Mouse (Mus musculus) 416B (cell line): ENCODE measurements at regions not wholly inside any gene's neighbourhood (a gene's known extent, or its start where the extent isn't known, plus 50 kb on each side); places are given as distances from the start of the nearest gene placed in this dataset.

Experiments used
- DNase-seq: peaks from one replicate; pipeline ENCODE4 v3.0.0; 2011; ENCODE audit warnings: low read depth

DNA sequence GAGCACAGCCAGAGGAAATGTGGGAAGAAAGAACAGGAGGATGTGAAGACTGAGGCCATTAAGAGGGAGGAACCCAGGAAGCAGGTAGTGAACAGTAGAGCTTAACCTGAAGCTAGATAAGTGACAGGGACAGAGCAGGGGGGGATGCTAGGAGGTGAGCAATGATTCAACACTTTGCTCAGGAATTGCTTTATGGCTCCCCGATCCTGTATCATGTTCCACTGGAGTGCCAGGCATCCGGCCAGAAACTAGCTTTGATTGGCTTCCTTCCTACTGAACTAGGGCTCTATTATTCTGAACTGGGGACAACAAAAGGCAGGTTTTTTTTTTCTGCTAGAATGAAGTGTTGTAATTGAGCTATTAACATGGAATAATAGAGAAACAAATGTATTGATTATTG, 493.1 kb upstream of the Fat3 start:
- no peak for DNase-seq

DNA sequence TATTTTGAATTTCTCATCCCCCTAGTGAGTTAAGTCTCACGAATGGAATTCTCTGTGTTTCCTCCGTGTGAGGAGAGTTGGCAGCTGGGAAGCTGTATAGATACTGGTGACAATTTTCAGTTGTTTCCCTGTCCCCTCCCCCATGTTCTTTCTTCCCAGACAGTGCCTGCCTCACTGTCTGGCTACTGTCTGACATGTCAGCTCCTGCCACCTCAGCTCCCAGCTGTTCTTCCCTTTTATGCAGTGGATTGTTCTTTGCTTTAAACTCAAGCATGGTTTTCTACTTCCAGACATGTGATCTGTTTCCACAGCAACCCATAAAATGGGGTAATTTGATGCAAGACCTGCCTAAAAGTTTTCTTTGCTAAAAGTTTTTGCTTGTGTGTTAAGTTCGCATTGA, 487.0 kb upstream of the Fat3 start:
- DNase-seq = no peak

DNA sequence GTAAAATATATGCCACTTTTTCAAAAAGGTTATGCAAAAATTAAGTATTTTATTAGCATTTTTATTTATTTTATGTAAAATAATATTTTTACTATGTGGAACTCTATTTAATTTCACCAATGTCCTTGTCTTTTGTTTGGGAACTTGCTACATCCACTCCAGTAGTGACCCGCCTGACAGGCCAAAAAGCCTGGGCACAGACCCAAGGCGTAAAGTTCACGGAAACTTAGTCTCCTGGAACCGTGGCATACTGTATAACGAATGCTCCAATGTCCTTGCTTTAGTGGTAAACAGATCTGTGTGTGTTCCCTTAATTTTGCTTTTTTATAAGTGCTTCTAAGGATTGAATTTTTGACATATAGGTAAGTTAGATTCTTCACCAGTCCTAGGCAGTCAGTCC, 476.2 kb upstream of the Fat3 start:
- DNase-seq = no peak

DNA sequence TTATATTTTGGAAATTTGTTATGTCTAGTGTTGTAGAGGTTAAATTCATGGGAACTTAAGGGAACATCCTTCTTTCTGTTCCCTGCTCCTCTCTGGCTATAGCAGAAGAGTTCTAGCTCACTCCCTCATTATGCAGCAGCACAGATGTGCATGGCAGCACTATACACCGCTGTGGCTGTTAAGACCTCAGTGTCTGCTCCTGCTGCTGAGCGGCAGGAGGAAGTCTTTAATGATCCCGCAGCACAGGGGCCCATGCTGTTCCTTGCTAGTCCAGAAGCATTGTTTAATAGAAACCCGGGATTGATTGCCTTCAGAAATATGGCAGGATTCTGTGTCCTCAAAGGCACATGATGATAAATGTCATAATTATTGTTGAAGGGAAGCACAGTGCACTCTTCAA, 469.3 kb upstream of the Fat3 start:
- DNase-seq = no peak

DNA sequence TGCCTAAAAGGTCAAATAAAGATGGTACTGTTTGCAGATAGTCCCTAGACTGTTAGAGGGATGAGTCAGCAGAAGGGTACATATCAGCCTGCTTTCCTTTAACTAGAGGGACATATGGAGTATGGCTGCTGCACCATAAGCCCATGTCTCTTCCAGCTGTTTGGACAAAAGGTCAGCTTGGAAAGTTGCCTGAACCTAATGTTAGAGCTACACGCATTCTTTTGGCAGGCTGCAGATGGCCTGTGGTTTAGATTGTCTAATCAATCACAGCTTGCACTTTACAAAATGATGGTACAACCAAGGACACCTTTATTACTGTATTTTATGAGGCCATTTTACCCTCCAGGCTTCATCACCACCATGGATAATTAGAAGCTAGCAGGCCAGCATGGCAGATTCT, 432.5 kb upstream of the Fat3 start:
- no peak for DNase-seq

DNA sequence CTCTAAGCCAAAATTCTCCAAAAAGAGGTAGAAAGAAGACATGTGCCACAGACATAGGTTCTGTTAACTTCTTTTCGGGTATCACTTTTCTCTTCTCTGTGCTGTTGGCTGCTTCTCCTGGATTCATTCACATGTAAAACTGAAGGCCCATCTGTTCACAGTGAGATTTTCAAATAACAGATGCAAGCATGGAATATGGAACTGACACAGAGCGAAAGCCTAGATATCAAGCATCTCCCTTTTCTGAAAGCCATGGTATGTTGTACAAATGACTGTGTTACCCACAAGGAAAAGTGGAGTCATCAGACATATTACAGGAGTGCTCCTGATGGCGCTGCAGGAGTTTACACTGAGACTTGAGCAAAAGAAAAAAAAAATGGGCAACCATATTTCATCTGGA, 430.5 kb upstream of the Fat3 start:
- no peak for DNase-seq

DNA sequence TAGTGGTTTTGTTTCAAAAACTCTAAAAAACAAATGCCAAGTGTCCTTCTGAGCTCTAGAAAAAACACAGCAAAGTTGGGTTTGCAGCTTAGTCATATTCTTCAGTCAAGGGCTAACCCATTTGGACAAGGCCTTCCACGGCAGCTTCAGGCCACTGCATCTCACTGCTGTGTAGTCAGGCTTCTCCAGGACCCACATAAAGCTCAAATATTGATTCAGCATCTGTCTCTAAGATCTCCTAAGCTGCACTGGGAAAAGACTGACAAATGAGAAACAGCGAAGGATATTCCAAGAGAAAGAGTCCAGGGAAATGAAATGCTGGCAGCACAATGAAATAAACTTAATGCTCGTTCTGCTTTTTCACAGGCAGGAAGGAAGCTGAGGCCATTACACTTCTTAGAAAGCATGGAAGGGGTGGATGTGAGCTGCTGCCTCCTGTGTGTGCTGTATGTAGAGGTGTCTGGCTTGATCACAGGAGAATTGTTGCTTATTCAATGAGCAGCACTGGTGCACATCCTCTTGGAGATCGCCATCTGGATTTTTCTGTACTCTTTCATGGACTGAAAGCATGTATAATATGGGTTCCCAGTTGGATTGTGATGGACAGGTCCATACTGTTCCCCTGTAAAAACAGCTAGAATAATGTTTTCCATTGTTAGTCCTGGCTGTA, 425.4 kb upstream of the Fat3 start:
- no peak for DNase-seq

DNA sequence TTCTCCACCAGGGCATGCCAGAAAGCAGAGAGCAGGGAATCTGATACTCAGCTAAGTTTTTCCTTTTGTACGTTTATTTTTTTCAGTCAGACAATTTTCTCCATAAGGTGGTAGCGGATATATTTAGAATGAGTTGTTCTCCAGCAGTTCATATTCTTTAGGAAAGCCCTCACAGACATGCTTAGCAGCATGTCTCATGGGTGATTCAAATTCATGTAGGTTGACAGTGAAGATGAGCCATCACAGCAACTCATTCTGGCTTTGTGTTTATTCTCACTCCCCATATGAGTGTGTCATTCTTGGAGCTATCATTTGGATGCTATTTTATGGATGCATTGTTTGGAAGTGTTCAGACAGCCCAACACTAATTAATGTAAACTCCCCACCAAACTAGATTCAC, 424.2 kb upstream of the Fat3 start:
- no peak for DNase-seq

DNA sequence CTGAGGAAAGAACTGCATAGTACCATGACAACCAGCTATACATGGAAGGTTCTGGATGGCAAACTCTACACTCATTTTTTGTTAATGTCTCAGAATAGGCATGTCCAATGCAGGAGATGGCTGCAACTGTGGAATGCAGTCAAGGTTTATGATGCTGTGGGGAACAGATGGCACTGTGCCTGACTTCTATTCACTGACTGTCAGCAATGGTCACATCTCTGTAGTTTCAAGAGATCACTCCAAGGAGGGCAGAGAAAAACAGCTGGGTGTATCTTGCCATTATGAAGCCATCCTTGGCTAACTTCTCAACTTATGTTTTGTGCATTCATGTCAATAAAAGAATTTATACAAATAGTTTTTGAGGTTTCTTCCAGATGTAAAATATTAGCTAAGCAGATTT, 405.1 kb upstream of the Fat3 start:
- DNase-seq = no peak

DNA sequence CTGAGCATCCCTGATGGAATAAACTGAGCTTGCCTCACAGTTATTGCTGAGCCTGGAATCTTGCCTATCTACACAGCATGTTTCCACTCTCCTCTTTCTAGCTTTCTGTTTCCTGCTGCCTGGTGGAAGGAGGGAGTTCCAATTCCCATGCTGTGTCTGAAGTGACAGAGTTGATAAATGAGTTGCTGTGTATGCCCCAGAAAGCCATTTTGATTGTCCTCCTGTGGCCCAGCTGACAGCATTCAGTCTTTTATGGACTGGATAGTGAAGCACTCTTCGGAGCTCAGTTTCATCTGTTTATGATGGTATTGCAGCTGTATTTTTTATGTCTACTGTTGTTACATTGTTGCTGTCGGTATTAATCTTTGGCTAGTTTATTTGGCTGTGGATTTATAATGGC, 398.0 kb upstream of the Fat3 start:
- DNase-seq = no peak

DNA sequence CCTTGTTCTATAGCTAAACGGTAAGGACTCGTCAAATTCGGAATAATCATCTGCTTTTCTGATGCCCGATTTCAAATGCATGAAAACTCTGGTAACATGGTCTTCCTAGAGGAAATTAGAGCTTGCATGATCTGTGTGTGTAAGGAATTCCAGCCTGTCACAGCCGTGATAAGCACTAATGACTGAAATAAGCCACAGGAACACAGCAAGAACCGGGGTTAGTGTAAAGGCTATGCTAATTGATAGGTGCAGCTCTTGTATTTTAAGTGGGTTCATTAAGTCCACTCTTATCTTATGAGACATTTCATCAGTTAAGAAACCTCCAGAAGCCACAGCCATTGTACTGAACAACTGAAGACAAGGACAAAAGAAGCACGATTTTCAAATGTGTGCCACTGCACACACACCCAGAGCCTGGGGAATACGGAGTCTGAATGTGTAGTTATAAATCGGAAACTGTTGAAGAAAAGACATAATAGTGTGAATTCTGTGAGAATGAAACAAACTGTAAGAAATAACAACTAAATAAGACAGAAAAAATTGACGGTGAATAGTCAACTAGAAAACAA, 351.5 kb upstream of the Fat3 start:
- no peak for DNase-seq

DNA sequence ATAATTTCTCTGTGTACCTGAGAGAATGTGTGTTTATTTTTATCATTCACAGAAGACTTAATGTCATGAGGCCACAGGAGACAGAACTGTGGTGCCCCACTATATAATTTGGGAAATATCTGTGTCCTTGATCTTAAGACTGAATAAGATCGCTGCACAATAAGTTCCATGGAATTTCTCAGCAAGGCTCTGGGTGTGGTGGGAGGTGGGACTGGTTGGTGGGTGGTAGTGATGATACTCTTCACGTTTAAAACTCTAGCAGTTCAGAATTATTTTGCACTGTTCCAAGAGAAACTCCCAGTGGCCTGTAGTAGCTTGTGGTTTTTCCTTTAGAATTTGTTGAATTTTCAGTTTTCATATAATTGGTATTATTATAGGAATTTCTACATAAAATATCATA, 307.4 kb upstream of the Fat3 start:
- DNase-seq = no peak

DNA sequence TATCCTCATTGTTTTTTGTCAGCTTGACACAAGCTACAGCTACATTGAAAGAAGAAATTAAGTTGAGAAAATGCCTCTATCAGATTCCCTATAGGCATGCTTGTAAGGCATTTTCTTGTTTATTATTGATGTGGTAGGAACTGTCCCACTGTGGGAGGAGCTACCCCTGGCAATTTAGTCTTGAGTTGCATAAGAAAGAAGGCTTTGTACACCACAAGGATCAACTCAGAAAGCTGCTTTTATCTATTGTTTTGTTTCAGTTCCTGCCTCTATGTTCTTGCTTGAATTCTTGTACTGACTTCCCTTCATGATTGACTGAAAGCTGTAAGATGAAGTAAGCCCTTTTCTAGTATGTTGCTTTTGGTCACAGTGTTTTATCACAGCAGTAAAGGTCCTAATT, 271.8 kb upstream of the Fat3 start:
- no peak for DNase-seq

DNA sequence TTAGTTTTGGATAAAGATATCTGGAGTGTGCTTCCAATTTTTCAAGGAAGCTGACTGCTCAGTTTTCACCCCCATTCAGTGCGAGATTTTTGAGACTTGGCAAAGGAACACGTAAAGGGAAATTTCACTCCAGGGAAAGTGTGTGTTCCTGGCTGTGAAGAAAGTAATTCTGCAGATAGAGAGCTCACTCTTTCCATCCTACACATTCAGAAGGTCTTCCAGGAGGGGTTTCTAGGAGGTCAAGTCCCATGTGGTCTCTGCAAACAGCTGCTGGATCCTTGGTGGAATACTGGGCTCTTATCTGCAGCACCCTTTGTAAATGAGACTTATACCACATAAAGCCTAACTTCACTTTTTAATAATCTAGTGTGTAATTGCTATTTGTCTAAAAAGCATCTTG, 226.6 kb upstream of the Fat3 start:
- DNase-seq = no peak

DNA sequence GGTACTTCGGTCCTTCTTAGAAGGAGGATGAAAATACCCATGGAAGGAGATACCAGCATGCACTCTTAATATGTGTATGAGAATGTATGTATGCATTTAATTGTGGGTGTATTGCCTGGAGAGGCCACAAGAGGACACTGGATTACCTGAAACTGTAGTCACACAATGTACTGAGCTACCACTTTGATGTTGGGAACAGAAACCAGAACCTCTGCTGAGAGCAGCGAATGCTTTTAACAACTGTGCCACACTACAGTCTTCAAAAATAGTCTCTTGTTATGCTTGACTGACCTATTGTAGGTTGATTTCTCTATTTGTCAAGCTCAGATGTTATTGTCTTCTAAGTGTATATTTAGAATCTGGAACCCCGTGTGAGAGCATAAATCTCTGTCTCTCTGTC, 201.3 kb upstream of the Fat3 start:
- peak; percentile 40 for DNase-seq

DNA sequence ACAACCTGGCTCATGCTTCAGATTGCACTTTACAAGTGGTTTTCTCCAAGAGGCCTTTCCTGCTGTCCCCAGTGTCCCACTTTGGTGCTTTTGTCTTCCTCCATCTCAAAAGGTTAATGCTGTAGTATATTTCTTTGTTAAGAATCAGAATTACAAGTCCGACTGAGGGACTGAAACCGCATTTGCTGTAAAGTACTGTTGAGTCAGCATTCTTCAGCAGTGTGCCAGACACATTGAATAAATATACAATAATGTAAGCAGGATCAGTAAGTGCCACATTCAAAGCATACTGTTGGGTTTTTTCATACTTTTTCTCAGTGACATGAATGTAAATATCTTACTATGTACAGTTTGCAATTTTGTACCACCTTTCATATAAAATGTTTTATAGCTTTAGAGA, 160.4 kb upstream of the Fat3 start:
- DNase-seq = no peak

DNA sequence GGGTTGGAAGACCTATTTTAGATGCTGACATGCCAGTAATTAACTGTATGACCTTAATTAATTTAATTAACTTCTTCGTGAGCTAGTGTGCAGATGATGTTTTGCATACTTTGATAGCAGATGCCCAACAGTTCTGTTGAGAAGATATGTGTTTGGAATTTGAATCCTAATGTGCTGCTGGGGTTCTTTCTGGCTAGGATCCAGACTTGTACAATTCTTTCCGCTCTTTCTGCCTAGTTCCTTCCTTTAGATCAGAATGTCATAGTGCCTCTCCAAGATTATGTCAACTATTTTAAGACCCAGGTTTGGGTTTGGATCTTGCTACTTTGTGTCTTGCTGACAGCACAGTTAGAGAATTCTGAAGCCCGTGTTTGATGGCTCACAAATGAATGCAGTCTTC, 159.9 kb upstream of the Fat3 start:
- DNase-seq = no peak
